Mouse (Mus musculus): ENCODE results near the gene Adcyap1r1. TPM values are rescaled to one million over a fixed set of nuclear protein-coding genes. Genes with fewer than 3 reads are reported as not detected.
A peak's percentile ranks its signal among the peaks of the same experiment; 100 is the strongest.

The Adcyap1r1 gene
- polyA plus RNA-seq, 1 experiment from 2014 or later = 2.7 TPM

DNA sequence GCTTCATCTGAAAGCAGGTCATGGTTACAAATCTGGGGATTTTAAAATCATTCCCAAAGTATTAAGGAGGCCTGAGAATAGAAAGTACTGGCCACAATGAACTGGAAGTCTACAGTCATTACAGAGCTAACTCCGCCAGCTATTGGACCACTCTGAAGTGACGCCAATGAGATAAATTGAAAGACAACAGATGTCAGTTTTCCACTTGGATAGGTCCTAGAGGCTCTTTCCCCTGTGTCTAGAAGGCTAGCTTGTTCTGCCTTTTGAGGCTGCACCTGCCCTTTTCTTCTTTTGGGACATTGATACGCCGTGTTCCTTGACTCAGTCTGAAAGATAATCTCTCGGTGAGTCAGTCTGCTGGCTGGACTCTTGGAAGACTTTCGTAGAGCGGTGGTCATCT, 50.5 kb downstream of the Adcyap1r1 start:
- TF ChIP-seq CTCF (IDR thresholded peaks at IDR 0.05; ENCODE audit: low read depth) = no peak
- Histone ChIP-seq H3K9me3 (ENCODE audit: control insufficient read depth) (no peaks in the 10 kb centered on the region), H3K27me3 (replicated peaks; ENCODE audit: control insufficient read depth, insufficient read depth, low read length) (no peaks in the 10 kb centered on the region), H3K4me2 (replicated peaks; ENCODE audit: low read depth) (no peak overlapping the region), H3K4me3 (ENCODE audit: low read depth, low read length) (no peak overlapping the region), H3K9ac (ENCODE audit: low read depth, low read length) (no peak overlapping the region), H3K4me1 (replicated peaks; ENCODE audit: control insufficient read depth, insufficient read depth, low read length) (no peaks in the 10 kb centered on the region), H3K27ac (ENCODE audit: low read depth, low read length) (no peak overlapping the region), H3K36me3 (ENCODE audit: control insufficient read depth, insufficient read depth) (no peaks in the 10 kb centered on the region)
- no peak for ATAC-seq
- WGBS = 93% methylated on average over 7 of the region's 7 CpGs

DNA sequence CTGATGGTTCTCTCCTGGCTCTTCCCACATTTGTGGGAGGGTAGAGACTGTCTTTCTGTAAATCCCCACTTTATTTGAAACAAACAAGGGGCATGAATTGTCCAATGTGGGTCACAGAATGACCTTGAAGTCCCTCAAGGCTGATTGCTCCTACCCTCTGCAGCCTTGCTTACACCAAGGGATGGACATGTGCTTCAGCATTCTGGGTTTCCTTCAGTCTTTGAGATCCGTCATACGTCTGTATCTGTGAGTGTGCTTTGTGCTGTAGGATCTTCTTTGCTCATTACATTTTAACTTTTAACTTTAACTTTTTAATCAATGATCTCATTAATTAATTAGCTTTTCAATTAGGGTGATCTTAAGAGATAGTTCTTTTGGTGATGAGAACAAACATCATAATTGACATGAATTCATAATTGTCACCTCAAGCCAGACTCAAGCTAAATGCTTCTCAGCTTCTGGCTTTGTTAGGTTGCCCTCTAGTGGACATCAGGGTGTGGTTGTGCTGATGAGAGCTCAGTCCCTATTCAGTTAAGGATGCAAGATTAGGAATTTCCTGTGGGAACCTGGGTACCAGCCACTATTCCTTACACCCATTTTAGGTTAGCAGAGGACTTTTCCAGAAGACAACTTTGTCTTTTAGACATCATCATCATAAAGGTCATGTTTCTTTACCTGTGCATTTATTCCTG, 53.2 kb downstream of the Adcyap1r1 start:
- Histone ChIP-seq H3K4me3 (ENCODE audit: low read depth, low read length) (no peak overlapping the region), H3K4me1 (replicated peaks; ENCODE audit: control insufficient read depth, insufficient read depth, low read length) (no peaks in the 10 kb centered on the region), H3K27ac (ENCODE audit: low read depth, low read length) (no peak overlapping the region), H3K36me3 (ENCODE audit: control insufficient read depth, insufficient read depth) (no peaks in the 10 kb centered on the region), H3K9ac (ENCODE audit: low read depth, low read length) (no peak overlapping the region), H3K4me2 (replicated peaks; ENCODE audit: low read depth) (no peak overlapping the region), H3K27me3 (replicated peaks; ENCODE audit: control insufficient read depth, insufficient read depth, low read length) (no peaks in the 10 kb centered on the region), H3K9me3 (ENCODE audit: control insufficient read depth) (no peaks in the 10 kb centered on the region)
- peak; percentile 93 for TF ChIP-seq CTCF (IDR thresholded peaks at IDR 0.05; ENCODE audit: low read depth)
- ATAC-seq = no peak
- WGBS = 99% methylated on average over 2 of the region's 2 CpGs

DNA sequence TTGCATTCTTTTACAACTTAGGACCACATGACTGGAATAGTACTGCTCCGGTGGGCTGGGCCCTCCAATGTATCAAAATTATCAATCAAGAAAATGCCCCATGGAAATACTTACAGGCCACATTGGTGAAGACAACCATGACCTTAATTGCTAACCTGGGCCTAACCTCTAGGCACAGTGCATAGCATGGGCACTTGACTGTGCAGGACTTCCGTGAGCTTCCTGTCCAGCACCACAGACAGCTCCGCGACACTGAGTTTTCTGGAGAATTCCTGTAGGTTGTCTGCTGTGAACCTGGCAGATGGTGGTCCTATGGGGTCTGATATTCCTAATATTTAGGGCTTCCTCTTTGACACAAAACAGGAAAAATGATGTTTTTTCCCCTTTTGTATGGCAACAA, 54.7 kb downstream of the Adcyap1r1 start:
- no peak overlapping the region for H3K9ac ChIP-seq (ENCODE audit: low read depth, low read length)
- H3K27me3 ChIP-seq (replicated peaks; ENCODE audit: control insufficient read depth, insufficient read depth, low read length) = 0 out of 2 replicates have a peak, but pooled peaks cover 4% of the 10 kb centered on the region
- no peaks in the 10 kb centered on the region for H3K4me1 ChIP-seq (replicated peaks; ENCODE audit: control insufficient read depth, insufficient read depth, low read length)
- no peak for TF ChIP-seq CTCF (IDR thresholded peaks at IDR 0.05; ENCODE audit: low read depth)
- ATAC-seq = no peak
- H3K27ac ChIP-seq (ENCODE audit: low read depth, low read length) = no peak overlapping the region
- H3K9me3 ChIP-seq (ENCODE audit: control insufficient read depth) = no peaks in the 10 kb centered on the region
- no peak overlapping the region for H3K4me2 ChIP-seq (replicated peaks; ENCODE audit: low read depth)
- 76% methylated on average over 4 of the region's 4 CpGs for WGBS
- H3K4me3 ChIP-seq (ENCODE audit: low read depth, low read length) = no peak overlapping the region
- H3K36me3 ChIP-seq (ENCODE audit: control insufficient read depth, insufficient read depth) = no peaks in the 10 kb centered on the region

DNA sequence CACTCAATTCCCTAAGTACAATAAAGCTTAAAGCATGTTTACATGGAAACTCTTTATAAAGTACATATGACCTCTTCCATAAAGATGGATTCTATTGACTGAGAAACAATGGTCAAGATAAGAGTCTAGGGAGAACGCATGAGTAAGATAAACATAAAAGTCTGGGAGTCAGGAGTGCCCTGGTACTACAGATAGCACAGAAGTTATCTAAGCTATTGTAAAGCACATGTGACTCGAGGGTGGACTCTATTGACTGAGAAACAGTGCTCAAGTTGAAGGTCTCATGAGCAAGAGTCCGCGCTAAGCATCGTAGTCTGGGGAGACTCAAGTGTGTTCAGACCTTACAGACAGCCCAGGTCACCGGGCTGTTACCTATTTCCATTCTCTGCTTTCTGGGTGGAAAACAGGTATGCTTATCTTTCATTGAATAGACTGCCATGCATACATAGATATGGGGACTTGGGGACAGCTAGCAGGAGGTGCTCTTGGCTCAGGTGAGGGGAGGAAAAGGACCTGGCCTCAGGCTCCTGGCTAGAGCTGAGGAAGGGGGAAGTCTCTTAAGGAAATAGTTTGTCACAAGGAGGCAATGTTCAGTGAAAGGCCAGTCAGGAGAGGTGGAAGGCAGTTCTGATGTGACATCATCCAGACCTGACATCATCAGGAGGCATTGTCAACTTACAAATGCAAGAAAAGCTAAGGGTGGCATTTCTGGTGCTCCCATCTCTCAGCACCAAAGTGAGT, 57.5 kb downstream of the Adcyap1r1 start:
- Histone ChIP-seq H3K27me3 (replicated peaks; ENCODE audit: control insufficient read depth, insufficient read depth, low read length) (0 out of 2 replicates have a peak, but pooled peaks cover 4% of the 10 kb centered on the region), H3K27ac (ENCODE audit: low read depth, low read length) (no peak overlapping the region), H3K4me3 (ENCODE audit: low read depth, low read length) (no peak overlapping the region), H3K4me2 (replicated peaks; ENCODE audit: low read depth) (no peak overlapping the region), H3K9ac (ENCODE audit: low read depth, low read length) (no peak overlapping the region), H3K36me3 (ENCODE audit: control insufficient read depth, insufficient read depth) (no peaks in the 10 kb centered on the region), H3K4me1 (replicated peaks; ENCODE audit: control insufficient read depth, insufficient read depth, low read length) (no peaks in the 10 kb centered on the region), H3K9me3 (ENCODE audit: control insufficient read depth) (no peaks in the 10 kb centered on the region)
- no peak for TF ChIP-seq CTCF (IDR thresholded peaks at IDR 0.05; ENCODE audit: low read depth)
- WGBS = 32% methylated on average over 6 of the region's 6 CpGs
- ATAC-seq = peak; percentile 69

DNA sequence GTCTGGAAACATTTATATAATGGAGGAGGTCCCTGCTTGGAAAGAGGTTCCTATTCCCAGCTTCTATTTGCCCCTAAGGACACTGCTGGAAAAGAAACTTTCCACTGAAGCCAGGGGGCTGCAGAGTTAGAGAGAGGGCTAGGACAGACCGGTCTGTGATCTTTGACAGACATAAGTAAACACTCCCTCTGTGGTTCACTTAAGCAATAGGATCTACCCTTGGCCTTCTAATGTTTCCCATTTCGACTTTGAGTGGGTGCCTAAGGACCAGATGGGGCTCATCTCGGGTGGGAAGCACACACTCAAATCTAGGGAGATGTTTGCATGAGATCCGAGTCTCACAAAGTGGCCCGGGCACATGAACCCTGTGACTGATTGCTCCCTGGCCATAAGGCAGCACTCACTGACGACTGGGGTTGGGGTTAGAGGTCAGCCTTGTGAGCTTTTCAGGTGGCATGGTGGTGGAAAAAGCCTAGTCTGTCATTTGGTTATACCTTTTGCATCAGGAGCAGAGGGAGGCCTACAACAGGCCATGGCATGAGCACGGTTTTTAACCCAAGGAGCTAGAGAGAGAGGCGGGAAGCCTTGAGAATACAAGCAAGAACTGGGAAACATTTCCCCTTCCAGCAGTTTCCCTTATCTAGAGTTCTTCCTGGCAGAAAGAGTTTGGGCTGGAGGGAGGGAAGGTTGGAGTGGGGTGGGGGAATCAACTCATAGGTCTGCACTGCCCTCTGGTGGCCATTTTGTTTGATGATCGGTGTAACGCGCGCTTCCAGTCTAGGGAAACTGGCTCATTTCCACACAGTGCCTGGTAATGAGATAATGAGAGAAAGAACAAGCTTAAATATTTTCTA, 59.7 kb downstream of the Adcyap1r1 start:
- 24% methylated on average over 12 of the region's 12 CpGs for WGBS
- Histone ChIP-seq H3K27me3 (replicated peaks; ENCODE audit: control insufficient read depth, insufficient read depth, low read length) (0 out of 2 replicates have a peak, but pooled peaks cover 4% of the 10 kb centered on the region), H3K9me3 (ENCODE audit: control insufficient read depth) (0 out of 2 replicates have a peak, but pooled peaks cover 2% of the 10 kb centered on the region), H3K4me1 (replicated peaks; ENCODE audit: control insufficient read depth, insufficient read depth, low read length) (no peaks in the 10 kb centered on the region), H3K9ac (ENCODE audit: low read depth, low read length) (no peak overlapping the region), H3K4me3 (ENCODE audit: low read depth, low read length) (no peak overlapping the region), H3K36me3 (ENCODE audit: control insufficient read depth, insufficient read depth) (no peaks in the 10 kb centered on the region), H3K27ac (ENCODE audit: low read depth, low read length) (no peak overlapping the region), H3K4me2 (replicated peaks; ENCODE audit: low read depth) (no peak overlapping the region)
- ATAC-seq = no peak
- peak; percentile 87 for TF ChIP-seq CTCF (IDR thresholded peaks at IDR 0.05; ENCODE audit: low read depth)
